Mouse (Mus musculus) spleen, adult 2 months (tissue): ENCODE data around the gene Robo1.

Experiments used
- CTCF ChIP-seq: fragments of 200-500 bp; IDR thresholded peaks from 2 replicates; pipeline ENCODE4 v1.5.1; 2011; ENCODE audit warnings: mild to moderate bottlenecking, inconsistent platforms; ENCODE audit not compliant: insufficient read depth, insufficient read length, insufficient replicate concordance; ENCODE audit errors: extremely low read depth
- POLR2A ChIP-seq: fragments of 200-500 bp; IDR thresholded peaks from 2 replicates; pipeline ENCODE4 v1.6.1; 2011; ENCODE audit warnings: low read depth, low read length, inconsistent platforms

GRCm38 (mm10) chr16:73027692-73028091 is 719.6 kb downstream of the Robo1 start:
- TF ChIP-seq CTCF (no peak), POLR2A (no peak)
